Mouse (Mus musculus) E14TG2a.4 (cell line): ENCODE results near the gene Map3k3.

Source experiments
- CTCF ChIP-seq: conservative IDR thresholded peaks from 2 replicates; pipeline ENCODE4 v1.5.1; 2014; ENCODE audit warnings: low read length
- POU5F1 ChIP-seq: IDR thresholded peaks from 2 replicates; pipeline ENCODE4 v1.6.1; 2014; ENCODE audit warnings: low read length, borderline replicate concordance

DNA sequence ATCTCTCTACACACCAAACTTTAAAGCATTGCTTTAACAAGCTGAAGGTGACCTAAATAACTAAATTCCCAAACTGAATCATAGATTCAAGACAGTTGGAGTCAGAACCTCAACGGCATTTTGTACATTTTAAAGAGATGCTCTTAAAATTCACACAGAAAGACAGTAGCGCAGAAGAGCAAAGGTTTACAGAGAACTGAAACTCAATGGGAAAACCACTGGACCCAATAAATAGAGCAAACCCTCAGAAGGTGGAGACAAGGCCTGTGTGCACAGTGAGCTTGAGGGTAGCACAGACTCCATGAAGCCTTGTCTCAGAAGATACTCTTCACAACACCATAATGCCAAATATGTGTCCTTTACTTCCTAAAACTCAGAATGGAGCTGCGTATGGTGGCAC is 38.6 kb upstream of the Map3k3 start:
- TF ChIP-seq CTCF (no peak), POU5F1 (no peak)
